Mouse (Mus musculus) hindbrain, embryonic 14.5 days (tissue): ENCODE data around the gene Cgrrf1. TPM values are rescaled to one million over a fixed set of nuclear protein-coding genes. Genes with fewer than 3 reads are reported as not detected.

Source experiments
- ATAC-seq: fragments of 200-750 bp; cut with Nextera tagmentation; 2 replicates; pipeline ENCODE4 v1.8.0; 2017; ENCODE audit warnings: moderate number of reproducible peaks, mild to moderate bottlenecking, moderate TSS enrichment, moderate library complexity; ENCODE audit not compliant: low FRiP score
- DNase-seq: peaks from one replicate; pipeline ENCODE4 v3.0.0-alpha.2; 2015; ENCODE audit warnings: low spot score
- H3K27ac ChIP-seq: fragments of 300-500 bp; sonication (generic); 2 replicates; pipeline ENCODE4 v1.5.1; 2014; ENCODE audit warnings: mild to moderate bottlenecking, moderate library complexity
- H3K27me3 ChIP-seq: fragments of 300-500 bp; sonication (generic); 2 replicates; pipeline ENCODE4 v1.6.1; 2014; ENCODE audit warnings: mild to moderate bottlenecking, low read length, mixed read lengths; ENCODE audit not compliant: control insufficient read depth, insufficient read depth
- H3K36me3 ChIP-seq: fragments of 300-500 bp; sonication (generic); replicated peaks from 2 replicates; pipeline ENCODE4 v1.6.1; 2014; ENCODE audit not compliant: control insufficient read depth, insufficient read depth
- H3K4me1 ChIP-seq: fragments of 300-500 bp; sonication (generic); replicated peaks from 2 replicates; pipeline ENCODE4 v1.6.1; 2014; ENCODE audit warnings: antibody characterized with exemption, low read length, mixed read lengths; ENCODE audit not compliant: control insufficient read depth, insufficient read depth
- H3K4me2 ChIP-seq: fragments of 300-500 bp; sonication (generic); replicated peaks from 2 replicates; pipeline ENCODE4 v1.6.1; 2014; ENCODE audit warnings: mild to moderate bottlenecking, moderate library complexity
- H3K4me3 ChIP-seq: fragments of 300-500 bp; sonication (generic); replicated peaks from 2 replicates; pipeline ENCODE4 v1.5.1; 2014; ENCODE audit warnings: mild to moderate bottlenecking, low read length
- H3K9ac ChIP-seq: fragments of 300-500 bp; sonication (generic); 2 replicates; pipeline ENCODE4 v1.6.1; 2014
- H3K9me3 ChIP-seq: fragments of 300-500 bp; sonication (generic); 2 replicates; pipeline ENCODE4 v1.6.1; 2016; ENCODE audit warnings: low read length; ENCODE audit not compliant: control insufficient read depth
- WGBS: fragments of 180-500 bp; shearing (Covaris S2); extraction: QIAGEN DNeasy Blood & Tissue Kit; methylation state at CpG from one replicate; pipeline ENCODE4 v1.1.7; 2014; 5-methylcytosine and 5-hydroxymethylcytosine counted together
- polyA plus RNA-seq: library from polyadenylated mRNA; unstranded; fragments of >200 nt; fragmentation: Nextera tagmentation; extraction: Ambion mirVana; gene quantifications from 2 replicates; pipeline ENCODE4 v1.2.1, GENCODE M21; 2014

Cgrrf1 gene
- polyA plus RNA-seq, 1 experiment from 2014 or later = 21.3 TPM

- DNase-seq = no peak
- WGBS = 96% methylated on average over 11 of the region's 11 CpGs
- Histone ChIP-seq H3K9ac (no peak overlapping the region), H3K4me3 (no peak overlapping the region), H3K36me3 (peaks cover 21% of the 10 kb centered on the region), H3K9me3 (no peaks in the 10 kb centered on the region), H3K27me3 (no peaks in the 10 kb centered on the region), H3K27ac (no peak overlapping the region), H3K4me1 (no peaks in the 10 kb centered on the region), H3K4me2 (no peak overlapping the region)
- no peak for ATAC-seq
These were observed 13.8 kb downstream of the Cgrrf1 start for GRCm38 (mm10) chr14:46845706-46846105.

DNA sequence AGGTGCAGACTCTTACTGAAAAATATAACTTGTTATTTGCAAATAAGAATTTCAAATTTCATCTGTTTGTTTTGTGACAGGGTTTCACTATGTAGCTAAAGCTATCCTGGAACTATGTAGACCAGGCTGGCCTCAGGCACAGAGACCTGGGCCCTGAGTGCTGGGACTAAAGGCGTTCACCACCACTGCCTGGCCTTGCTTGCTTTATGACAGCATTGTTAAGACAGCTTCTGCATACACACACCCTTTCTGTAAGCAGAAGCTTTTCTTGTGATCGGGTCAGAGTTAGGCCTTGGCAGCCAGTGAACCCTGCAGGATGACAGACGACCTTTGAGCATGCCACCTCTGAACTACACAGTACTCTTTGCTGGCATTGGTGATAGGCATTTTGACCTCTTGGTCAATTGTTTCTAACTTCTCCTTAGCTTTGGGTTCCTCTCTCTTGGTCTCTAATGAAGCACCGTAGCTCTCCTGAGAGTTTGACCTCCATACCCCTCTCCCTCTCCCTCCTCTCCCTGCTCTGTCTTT lies 16.2 kb downstream of the Cgrrf1 start:
- no peak overlapping the region for H3K27ac ChIP-seq

DNA sequence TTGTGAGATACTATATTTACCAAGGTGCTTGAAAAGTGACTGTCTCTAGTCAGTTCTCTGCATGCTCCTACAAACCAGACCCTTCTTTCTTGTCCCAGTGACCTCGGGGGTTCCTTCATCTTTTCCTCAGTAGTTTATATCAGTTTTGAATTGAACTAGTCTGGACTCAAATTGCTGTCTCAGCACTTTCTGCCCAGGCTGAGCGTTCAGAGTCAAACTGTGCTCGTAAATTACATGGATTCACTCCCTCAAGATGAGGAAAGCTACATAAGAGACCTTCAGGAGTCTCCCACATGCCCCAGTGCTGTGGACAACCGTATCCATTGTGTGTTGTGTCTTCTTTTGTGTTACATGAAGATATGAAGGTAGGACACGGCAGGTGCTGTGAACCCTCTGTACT lies 16.8 kb downstream of the Cgrrf1 start:
- DNase-seq (no peak), ATAC-seq (no peak)
- Histone ChIP-seq H3K9me3 (no peaks in the 10 kb centered on the region), H3K27ac (no peak overlapping the region), H3K4me2 (no peak overlapping the region), H3K36me3 (0 out of 2 replicates have a peak, but pooled peaks cover 3% of the 10 kb centered on the region), H3K27me3 (no peaks in the 10 kb centered on the region), H3K9ac (no peak overlapping the region), H3K4me1 (no peaks in the 10 kb centered on the region), H3K4me3 (no peak overlapping the region)
- WGBS = 89% methylated on average over 5 of the region's 5 CpGs

More for the DNA sequence above, 16.2 kb downstream of the Cgrrf1 start:
- H3K36me3 ChIP-seq = 0 out of 2 replicates have a peak, but pooled peaks cover 3% of the 10 kb centered on the region
- no peaks in the 10 kb centered on the region for H3K9me3 ChIP-seq
- WGBS = 85% methylated on average over 4 of the region's 4 CpGs
- DNase-seq (no peak), ATAC-seq (no peak)
- no peaks in the 10 kb centered on the region for H3K4me1 ChIP-seq
- H3K4me2 ChIP-seq = no peak overlapping the region
- no peaks in the 10 kb centered on the region for H3K27me3 ChIP-seq
- H3K9ac ChIP-seq = no peak overlapping the region
- H3K4me3 ChIP-seq = no peak overlapping the region

DNA sequence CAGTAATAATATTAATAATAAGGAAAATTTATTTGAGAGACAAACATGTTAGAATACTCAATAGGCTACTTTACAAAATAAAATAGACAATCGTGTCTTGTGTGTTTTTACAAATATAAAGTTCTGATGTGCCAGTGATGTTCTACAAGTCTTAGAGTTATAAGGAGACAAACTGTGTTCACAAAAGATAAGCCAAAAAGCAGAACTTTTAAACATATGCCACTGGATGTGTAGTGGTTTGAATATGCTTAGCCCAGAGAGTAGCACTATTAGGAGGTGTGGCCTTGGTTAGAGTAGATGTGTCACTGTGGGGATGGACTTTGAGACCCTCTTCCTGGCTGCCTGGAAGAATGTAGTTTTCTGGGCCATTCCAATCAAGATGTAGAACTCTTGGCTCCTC lies 17.8 kb downstream of the Cgrrf1 start:
- Histone ChIP-seq H3K4me3 (no peak overlapping the region), H3K36me3 (0 out of 2 replicates have a peak, but pooled peaks cover 3% of the 10 kb centered on the region), H3K27me3 (no peaks in the 10 kb centered on the region), H3K4me1 (no peaks in the 10 kb centered on the region), H3K4me2 (no peak overlapping the region), H3K9ac (no peak overlapping the region), H3K27ac (no peak overlapping the region), H3K9me3 (no peaks in the 10 kb centered on the region)
- WGBS = 92% methylated on average over 1 of the region's 1 CpGs
- DNase-seq = no peak
- ATAC-seq = no peak

DNA sequence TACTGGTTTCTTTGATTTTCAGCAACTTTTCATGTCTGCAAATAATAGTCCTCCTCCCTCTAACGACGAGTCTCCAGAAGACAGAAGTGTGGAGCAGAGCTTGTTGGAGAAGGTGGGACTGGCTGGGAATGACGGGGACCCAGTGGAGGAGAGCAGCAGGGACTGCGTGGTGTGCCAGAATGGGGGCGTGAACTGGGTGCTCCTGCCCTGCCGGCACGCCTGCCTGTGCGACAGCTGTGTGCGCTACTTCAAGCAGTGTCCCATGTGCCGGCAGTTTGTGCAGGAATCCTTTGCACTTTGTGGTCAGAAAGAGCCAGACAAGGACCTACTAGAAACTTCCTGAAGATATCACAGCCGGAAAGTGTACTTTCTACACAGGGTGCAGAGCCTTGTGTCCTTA lies 21.8 kb downstream of the Cgrrf1 start:
- Histone ChIP-seq H3K9me3 (no peaks in the 10 kb centered on the region), H3K27ac (no peak overlapping the region), H3K4me2 (no peak overlapping the region), H3K9ac (no peak overlapping the region), H3K27me3 (no peaks in the 10 kb centered on the region), H3K4me1 (no peaks in the 10 kb centered on the region), H3K36me3 (no peaks in the 10 kb centered on the region), H3K4me3 (no peak overlapping the region)
- WGBS = 92% methylated on average over 11 of the region's 11 CpGs
- no peak for DNase-seq
- no peak for ATAC-seq

- H3K27ac ChIP-seq = no peak overlapping the region
- ATAC-seq = no peak
- 90% methylated on average over 5 of the region's 5 CpGs for WGBS
These were observed 31.0 kb downstream of the Cgrrf1 start for GRCm38 (mm10) chr14:46862922-46863321.

DNA sequence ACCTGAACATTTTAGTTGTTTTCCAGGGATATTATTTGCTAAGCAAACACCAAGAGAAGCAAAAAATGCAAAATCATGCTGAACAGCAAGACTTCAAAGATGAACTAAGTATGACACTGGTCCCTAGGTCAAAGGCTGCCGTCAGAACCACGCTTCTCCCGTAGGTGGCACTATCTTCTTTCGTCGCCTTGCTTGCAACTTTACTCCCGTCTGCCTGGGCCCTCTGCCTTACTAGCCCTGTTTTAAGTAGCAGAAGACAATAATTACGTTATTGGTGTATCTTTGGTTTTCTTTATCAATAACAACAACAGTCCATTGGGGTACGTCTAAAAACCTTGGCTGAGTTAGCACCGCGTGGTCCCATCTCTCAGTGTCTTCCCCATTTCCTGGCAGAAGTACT lies 49.0 kb downstream of the Cgrrf1 start:
- H3K4me2 ChIP-seq = no peak overlapping the region; the same call in 1 of the 2 replicates

More at GRCm38 (mm10) chr14:46862922-46863321, 31.0 kb downstream of the Cgrrf1 start:
- H3K4me1 ChIP-seq = no peaks in the 10 kb centered on the region
- no peak overlapping the region for H3K4me2 ChIP-seq
- no peak for DNase-seq
- no peaks in the 10 kb centered on the region for H3K27me3 ChIP-seq
- H3K4me3 ChIP-seq = no peak overlapping the region
- no peaks in the 10 kb centered on the region for H3K36me3 ChIP-seq
- no peaks in the 10 kb centered on the region for H3K9me3 ChIP-seq
- H3K9ac ChIP-seq = no peak overlapping the region

DNA sequence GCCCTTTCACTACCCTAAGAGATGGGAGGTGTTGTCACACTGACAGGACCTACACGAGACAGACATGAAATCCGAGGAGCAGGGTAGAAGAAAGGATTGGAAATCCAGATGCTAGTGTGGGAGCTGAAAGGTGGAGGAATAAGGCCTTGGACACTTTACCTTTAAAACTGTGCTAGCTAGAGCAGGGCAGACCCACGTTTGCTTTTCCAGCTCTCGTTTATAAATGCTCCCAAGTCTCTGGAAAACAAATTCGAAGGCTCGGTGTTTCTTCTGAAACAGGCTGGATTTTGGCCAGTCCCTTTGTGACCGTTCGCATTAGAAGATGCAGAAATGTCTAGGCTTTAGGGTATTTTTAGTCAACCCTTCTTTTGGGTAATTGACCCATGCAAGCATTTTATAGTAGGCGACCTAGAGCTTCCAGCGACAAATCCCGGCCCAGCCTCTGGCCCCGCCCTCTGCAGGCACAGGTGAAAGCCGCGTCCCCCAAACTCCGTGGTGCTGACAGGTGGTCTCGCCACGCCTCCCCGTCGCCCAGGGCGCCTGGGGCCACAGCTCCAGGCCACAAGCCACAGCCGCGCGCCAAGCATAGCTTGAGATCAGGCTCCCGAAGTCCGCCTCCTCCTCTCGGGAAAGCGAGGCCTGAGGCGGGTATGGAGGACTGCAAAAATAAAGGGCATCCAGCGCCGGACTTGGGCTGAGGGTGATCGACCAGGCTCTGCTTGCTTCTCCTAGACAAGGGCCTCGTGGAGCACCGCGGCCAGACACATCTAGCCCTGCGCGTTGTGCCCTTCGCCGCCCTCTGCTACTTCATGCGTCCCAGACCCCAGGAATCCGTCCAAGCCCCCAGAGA lies 49.9 kb downstream of the Cgrrf1 start:
- H3K27ac ChIP-seq = no peak overlapping the region
- ATAC-seq = peak; percentile 15; the same call in 1 of the 2 replicates
- H3K9me3 ChIP-seq = no peaks in the 10 kb centered on the region
- no peaks in the 10 kb centered on the region for H3K36me3 ChIP-seq
- DNase-seq = no peak
- H3K4me3 ChIP-seq = peak overlapping the region; percentile 59
- peak overlapping the region; percentile 72 for H3K9ac ChIP-seq
- peak overlapping the region; percentile 90 for H3K4me2 ChIP-seq
- 5% methylated on average over 40 of the region's 40 CpGs for WGBS
- H3K4me1 ChIP-seq = peaks cover 16% of the 10 kb centered on the region
- H3K27me3 ChIP-seq = peaks cover 16% of the 10 kb centered on the region

More for the DNA sequence above, 49.0 kb downstream of the Cgrrf1 start:
- Histone ChIP-seq H3K4me1 (peaks cover 11% of the 10 kb centered on the region), H3K4me3 (no peak overlapping the region), H3K9me3 (no peaks in the 10 kb centered on the region), H3K27ac (no peak overlapping the region), H3K27me3 (peaks cover 16% of the 10 kb centered on the region), H3K9ac (no peak overlapping the region), H3K36me3 (no peaks in the 10 kb centered on the region)
- no peak for ATAC-seq
- 5% methylated on average over 10 of the region's 10 CpGs for WGBS
- peak; percentile 76 for DNase-seq

DNA sequence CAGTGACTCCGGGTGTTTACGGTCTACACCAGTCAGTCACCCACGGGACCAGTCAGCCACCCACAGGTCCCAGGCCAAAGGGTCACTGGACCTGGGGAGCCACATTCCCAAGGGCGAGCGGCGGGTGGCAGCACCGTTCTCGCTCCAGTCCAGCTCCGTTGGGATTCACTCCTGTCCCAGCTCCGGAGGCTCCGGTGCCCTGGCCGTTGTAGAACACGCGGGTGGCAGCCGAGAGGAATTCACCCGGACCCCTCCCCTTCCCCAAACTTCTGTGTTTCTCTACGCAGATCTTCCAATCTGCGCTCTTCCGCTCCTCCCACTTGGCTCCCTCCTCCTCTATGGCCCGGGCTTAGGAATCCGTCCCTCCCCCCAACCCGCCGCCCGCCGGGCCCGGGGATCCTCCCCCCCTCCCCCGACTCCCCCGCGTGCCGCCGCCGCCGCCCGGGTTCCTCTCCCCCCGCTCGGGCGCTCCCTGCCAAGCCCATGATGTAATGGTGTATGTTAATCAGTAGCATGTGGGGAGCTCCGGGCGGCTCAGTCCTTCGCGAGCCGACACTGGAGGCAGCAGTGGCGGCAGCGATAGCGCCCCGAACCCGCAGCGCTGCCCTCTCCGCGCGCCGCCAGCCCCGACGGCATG lies 50.6 kb downstream of the Cgrrf1 start, which contains the start of gene Samd4:
TSS of gene Samd4 (plus strand) at position 424 of the 637 bp plus-strand sequence.
- Histone ChIP-seq H3K4me1 (peaks cover 16% of the 10 kb centered on the region), H3K27me3 (peaks cover 16% of the 10 kb centered on the region), H3K36me3 (no peaks in the 10 kb centered on the region), H3K4me2 (peak within 1 kb of the TSS; percentile 90), H3K4me3 (peak within 1 kb of the TSS; percentile 59), H3K9me3 (no peaks in the 10 kb centered on the region), H3K27ac (peak within 1 kb of the TSS; percentile 45; the same call in 1 of the 2 replicates), H3K9ac (peak within 1 kb of the TSS; percentile 72)
- ATAC-seq = peak; percentile 60
- under 1% methylated on average over 45 of the region's 54 CpGs for WGBS
- DNase-seq = peak; percentile 55
